Mouse (Mus musculus) neural tube, embryonic 10.5 days (tissue): ENCODE data around the gene Yeats4.
"Not testable (repeated sequence)": the region's sequence is repeated elsewhere in the genome, so short reads cannot be mapped to it uniquely, and the experiment has no call there.

Source experiments
- DNase-seq: peaks from one replicate; pipeline ENCODE4 v3.0.0-alpha.2; 2017; ENCODE audit warnings: low spot score; ENCODE audit errors: extremely low spot score

Yeats4 gene

GRCm38 (mm10) chr10:117224102-117224990, at the start of gene Yeats4:
Gene Yeats4 (minus strand): TSS chr10:117224507.
- DNase-seq: peak; percentile 99

- no peak for DNase-seq
Observed at GRCm38 (mm10) chr10:117272023-117272422, 47.7 kb upstream of the Yeats4 start.

- no peak for DNase-seq
Observed at GRCm38 (mm10) chr10:117259870-117260269, 35.6 kb upstream of the Yeats4 start.

GRCm38 (mm10) chr10:117238603-117239002, 14.3 kb upstream of the Yeats4 start, which contains the start of gene 9530003J23Rik:
Gene 9530003J23Rik (minus strand): TSS chr10:117238703.
- DNase-seq: no peak

- no peak for DNase-seq
Observed at GRCm38 (mm10) chr10:117235866-117236265, 11.6 kb upstream of the Yeats4 start.

GRCm38 (mm10) chr10:117234825-117235224, 10.5 kb upstream of the Yeats4 start:
- DNase-seq: no peak

- no peak for DNase-seq
Observed at GRCm38 (mm10) chr10:117229826-117230225, 5.5 kb upstream of the Yeats4 start.

GRCm38 (mm10) chr10:117226002-117226401, 1.7 kb upstream of the Yeats4 start:
- DNase-seq: no peak

GRCm38 (mm10) chr10:117225094-117225493, 787 bp upstream of the Yeats4 start:
- DNase-seq: no peak

- DNase-seq: no peak
Observed at GRCm38 (mm10) chr10:117223758-117224101, 577 bp downstream of the Yeats4 start.

GRCm38 (mm10) chr10:117222821-117223220, 1.5 kb downstream of the Yeats4 start:
- DNase-seq: no peak

GRCm38 (mm10) chr10:117218351-117218750, 6.0 kb downstream of the Yeats4 start:
- no peak for DNase-seq

- no peak for DNase-seq
Observed at GRCm38 (mm10) chr10:117217246-117217840, 7.0 kb downstream of the Yeats4 start.

GRCm38 (mm10) chr10:117216793-117217192, 7.5 kb downstream of the Yeats4 start:
- peak; percentile 34 for DNase-seq

GRCm38 (mm10) chr10:117216132-117216495, 8.2 kb downstream of the Yeats4 start:
- DNase-seq: no peak

- no peak for DNase-seq
Observed at GRCm38 (mm10) chr10:117215409-117216131, 8.7 kb downstream of the Yeats4 start.

- no peak for DNase-seq
Observed at GRCm38 (mm10) chr10:117211023-117211422, 13.3 kb downstream of the Yeats4 start.

- peak; percentile 57 for DNase-seq
Observed at GRCm38 (mm10) chr10:117209469-117209938, 14.8 kb downstream of the Yeats4 start.

GRCm38 (mm10) chr10:117208787-117209186, 15.5 kb downstream of the Yeats4 start:
- DNase-seq: not testable (repeated sequence)

- no peak for DNase-seq
Observed at GRCm38 (mm10) chr10:117208221-117208620, 16.1 kb downstream of the Yeats4 start.

- DNase-seq: no peak
Observed at GRCm38 (mm10) chr10:117206070-117206469, 18.2 kb downstream of the Yeats4 start.

GRCm38 (mm10) chr10:117203558-117203981, 20.7 kb downstream of the Yeats4 start:
- DNase-seq: no peak
